12 mouse cellular contexts compared by ENCODE assay signal in the genomic region with DNA sequence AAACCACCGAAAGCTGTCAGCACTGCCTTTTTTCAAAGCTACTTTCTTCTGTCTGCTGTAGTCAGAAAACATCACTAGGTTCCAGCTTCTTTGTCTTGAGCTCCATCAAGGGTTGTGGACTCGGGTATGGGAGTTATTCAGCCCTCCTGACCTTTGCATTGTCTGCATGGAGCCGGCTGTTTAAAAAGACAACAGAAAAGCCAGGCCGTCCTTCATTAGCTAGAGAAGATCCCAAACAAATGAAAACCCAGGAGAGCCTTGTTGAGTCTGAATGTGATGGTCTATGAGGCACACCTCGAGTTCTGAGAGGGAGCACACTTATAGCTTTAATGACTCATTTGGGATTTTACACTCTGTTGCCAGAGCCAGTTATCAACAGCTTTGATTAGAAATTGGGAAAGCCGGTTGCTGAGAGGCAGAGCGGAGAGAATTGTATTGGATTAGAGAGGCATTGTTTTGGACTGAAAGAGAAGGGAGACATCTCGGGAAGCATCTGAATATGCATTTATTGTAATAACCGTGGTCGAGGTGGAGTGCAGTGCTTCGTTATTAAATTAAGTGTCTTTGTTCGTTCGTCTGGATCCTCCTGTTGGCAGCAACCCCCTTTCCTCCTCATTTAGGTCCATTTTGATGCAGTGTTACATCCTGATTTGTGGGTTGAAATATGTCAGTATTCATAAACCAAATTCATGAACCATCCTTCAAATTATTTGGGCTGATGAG.
DNase-seq lines count a peak whose midpoint lies in the region; ATAC-seq and TF ChIP-seq lines count a peak whose summit lies in the region.
"Had no signal": no experiment of that assay in that cellular context is flagged by ENCODE, and none has a peak within 500 bp of the region (broad histone marks: within the 10 kb centered on the region; RNA-seq: fewer than 3 reads in every experiment).

No protein-coding gene starts in this region.

- TF ChIP-seq CTCF in hindbrain, postnatal 0 days (IDR thresholded peaks at IDR 0.05; ENCODE audit: low read depth) = no peak

- H3K4me3 ChIP-seq in hindbrain, embryonic 10.5 days = peak overlapping the region; percentile 11; the same call in 1 of the 2 replicates
- no peak overlapping the region for H3K4me3 ChIP-seq in hindbrain, embryonic 16.5 days (ENCODE audit: low read length)
- H3K4me3 ChIP-seq in hindbrain, postnatal 0 days (ENCODE audit: low read length) = no peak overlapping the region

- peak; percentile 57 for DNase-seq in hindbrain, embryonic 10.5 days (ENCODE audit: low spot score)
- DNase-seq in embryo, embryonic 9.5 days (ENCODE audit: extremely low spot score) = peak; percentile 57
- peak; percentile 17 for DNase-seq in hindbrain, postnatal 0 days (ENCODE audit: low spot score)
- DNase-seq in retina, embryonic 14.5 days (ENCODE audit: low spot score) = peak; percentile 64
- no peak for DNase-seq in left cerebral cortex, postnatal 4 days
- DNase-seq in thymus, postnatal 14 days = no peak
- no peak for DNase-seq in cerebellum, adult 18-20 months
- DNase-seq: cerebellum, postnatal 14 days; heart, postnatal 14 days; kidney, postnatal 4 days had no signal

- H3K27ac ChIP-seq in hindbrain, embryonic 10.5 days = peak overlapping the region; percentile 87
- H3K27ac ChIP-seq in hindbrain, embryonic 16.5 days (ENCODE audit: low read depth, low read length) = no peak overlapping the region; the same call in 1 of the 2 replicates
- no peak overlapping the region for H3K27ac ChIP-seq in hindbrain, postnatal 0 days

- ATAC-seq in hindbrain, embryonic 16.5 days = no peak
- ATAC-seq in hindbrain, postnatal 0 days = no peak

- WGBS in hindbrain, embryonic 10.5 days = 22% methylated on average over 13 of the region's 13 CpGs
- WGBS in hindbrain, embryonic 16.5 days = 17% methylated on average over 13 of the region's 13 CpGs
- 19% methylated on average over 13 of the region's 13 CpGs for WGBS in hindbrain, postnatal 0 days

- H3K9ac ChIP-seq in hindbrain, embryonic 16.5 days (ENCODE audit: low read depth, low read length) = no peak overlapping the region
- no peak overlapping the region for H3K9ac ChIP-seq in hindbrain, postnatal 0 days (replicated peaks; ENCODE audit: low read length)
- H3K9ac ChIP-seq: stomach, embryonic 15.5 days had no signal

- peaks cover 51% of the 10 kb centered on the region for H3K4me1 ChIP-seq in hindbrain, embryonic 10.5 days (replicated peaks)
- H3K4me1 ChIP-seq in hindbrain, embryonic 16.5 days (ENCODE audit: control insufficient read depth, insufficient read depth, low read depth, low read length) = peaks cover 15% of the 10 kb centered on the region
- H3K4me1 ChIP-seq in hindbrain, postnatal 0 days (ENCODE audit: insufficient read depth, low read length) = peaks cover 4% of the 10 kb centered on the region; the same call in 1 of the 2 replicates

- no peaks in the 10 kb centered on the region for H3K36me3 ChIP-seq in hindbrain, embryonic 10.5 days
- no peaks in the 10 kb centered on the region for H3K36me3 ChIP-seq in hindbrain, embryonic 16.5 days (ENCODE audit: control insufficient read depth, insufficient read depth, low read length)
- no peaks in the 10 kb centered on the region for H3K36me3 ChIP-seq in hindbrain, postnatal 0 days (ENCODE audit: insufficient read depth, low read length)
- H3K36me3 ChIP-seq: stomach, embryonic 15.5 days had no signal

- no peak overlapping the region for H3K4me2 ChIP-seq in hindbrain, embryonic 16.5 days (ENCODE audit: low read length)
- H3K4me2 ChIP-seq in hindbrain, postnatal 0 days (ENCODE audit: low read depth, low read length) = no peak overlapping the region; the same call in 1 of the 2 replicates

- H3K27me3 ChIP-seq in hindbrain, embryonic 10.5 days (ENCODE audit: insufficient read depth, poor library complexity, severe bottlenecking) = peaks cover 4% of the 10 kb centered on the region; the same call in 1 of the 2 replicates
- H3K27me3 ChIP-seq in hindbrain, embryonic 16.5 days (replicated peaks; ENCODE audit: control insufficient read depth, insufficient read depth, low read length) = no peaks in the 10 kb centered on the region
- H3K27me3 ChIP-seq in hindbrain, postnatal 0 days (ENCODE audit: insufficient read depth, low read length) = no peaks in the 10 kb centered on the region
- H3K27me3 ChIP-seq: stomach, embryonic 15.5 days had no signal

- intact Hi-C loops in left cerebral cortex, postnatal 4 days (cut with DNase I) = no loop called here

- no peaks in the 10 kb centered on the region for H3K9me3 ChIP-seq in hindbrain, embryonic 10.5 days
- no peaks in the 10 kb centered on the region for H3K9me3 ChIP-seq in hindbrain, embryonic 16.5 days (ENCODE audit: control insufficient read depth, low read length)
- no peaks in the 10 kb centered on the region for H3K9me3 ChIP-seq in hindbrain, postnatal 0 days (ENCODE audit: low read length)
- H3K9me3 ChIP-seq: stomach, embryonic 15.5 days had no signal

Comparison
In these comparisons a context has a peak if more than half of its experiments do, and no peak if none do; other contexts are left out.
1. DNase-seq: peak in hindbrain, embryonic 10.5 days (single experiment), embryo, embryonic 9.5 days (single experiment), hindbrain, postnatal 0 days (single experiment) and retina, embryonic 14.5 days (single experiment); none in left cerebral cortex, postnatal 4 days (single experiment), thymus, postnatal 14 days (single experiment) and cerebellum, adult 18-20 months (0 of 2).